Mouse (Mus musculus): ENCODE measurements around the gene Nt5m. TPM values are rescaled to one million over a fixed set of nuclear protein-coding genes. Genes with fewer than 3 reads are reported as not detected.

Nt5m gene
- polyA plus RNA-seq (2015; fragmentation: Nextera tagmentation; extraction: Ambion mirVana), result 36.9 and 57.5 TPM in 2 replicates

GRCm38 (mm10) chr11:59839008-59839458 lies at the start of gene Nt5m:
TSS of gene Nt5m (plus strand) at chr11:59839447.

GRCm38 (mm10) chr11:59809670-59810474 lies 29.4 kb upstream of the Nt5m start, which contains the start of gene Flcn:
TSS of gene Flcn (minus strand) at chr11:59810016.

GRCm38 (mm10) chr11:59839459-59840126 lies 346 bp downstream of the Nt5m start, which contains the start of gene Cops3:
TSS of gene Cops3 (minus strand) at chr11:59839838.

Other genes starting within 250 kb of the Nt5m start
- gene Olfr223, start 246.2 kb upstream of the Nt5m start, polyA plus RNA-seq (2015; fragmentation: Nextera tagmentation; extraction: Ambion mirVana), result not detected in 2 replicates
- gene Mprip, start 178.1 kb upstream of the Nt5m start, polyA plus RNA-seq (2015; fragmentation: Nextera tagmentation; extraction: Ambion mirVana), result 50.1 and 52.9 TPM in 2 replicates
- gene Pld6, start 51.8 kb upstream of the Nt5m start, polyA plus RNA-seq (2015; fragmentation: Nextera tagmentation; extraction: Ambion mirVana), result 3.6 and 8.9 TPM in 2 replicates
- gene Flcn, start 29.4 kb upstream of the Nt5m start, polyA plus RNA-seq (2015; fragmentation: Nextera tagmentation; extraction: Ambion mirVana), result 17.0 and 35.9 TPM in 2 replicates
- gene Cops3, start 391 bp downstream of the Nt5m start, polyA plus RNA-seq (2015; fragmentation: Nextera tagmentation; extraction: Ambion mirVana), result 151 and 163 TPM in 2 replicates
- 31.6 and 50.5 TPM in 2 replicates for gene Med9, start 108.8 kb downstream of the Nt5m start, polyA plus RNA-seq (2015; fragmentation: Nextera tagmentation; extraction: Ambion mirVana)
- gene Rasd1, start 125.5 kb downstream of the Nt5m start, polyA plus RNA-seq (2015; fragmentation: Nextera tagmentation; extraction: Ambion mirVana), result 8.8 and 15.5 TPM in 2 replicates
- 20.9 and 27.5 TPM in 2 replicates for gene Pemt, start 207.0 kb downstream of the Nt5m start, polyA plus RNA-seq (2015; fragmentation: Nextera tagmentation; extraction: Ambion mirVana)

Measured in adrenal gland, postnatal 0 days (tissue).